Mouse (Mus musculus) urinary bladder, postnatal 10 days (tissue): ENCODE results near the gene Cntn3.
"Not testable (repeated sequence)": the region's sequence is repeated elsewhere in the genome, so short reads cannot be mapped to it uniquely, and the experiment has no call there.

Experiments used
- DNase-seq: peaks from one replicate; pipeline ENCODE4 v3.0.0; 2022; ENCODE audit warnings: low spot score

The Cntn3 gene

DNA sequence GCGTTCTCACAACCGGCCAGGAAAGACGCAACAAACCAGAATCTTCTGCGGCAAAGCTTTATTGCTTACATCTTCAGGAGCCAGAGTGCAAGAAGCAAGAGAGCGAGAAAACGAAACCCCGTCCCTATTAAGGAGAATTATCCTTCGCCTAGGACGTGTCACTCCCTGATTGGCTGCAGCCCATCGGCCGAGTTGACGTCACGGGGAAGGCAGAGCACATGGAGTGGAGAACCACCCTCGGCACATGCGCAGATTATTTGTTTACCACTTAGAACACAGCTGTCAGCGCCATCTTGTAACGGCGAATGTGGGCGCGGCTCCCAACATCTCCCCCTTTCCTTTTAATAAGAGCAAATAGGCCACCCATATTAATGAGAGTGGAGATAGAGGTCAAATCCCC lies at the start of gene Cntn3:
TSS of gene Cntn3 (minus strand) at position 101 of the 400 bp plus-strand sequence.
- not testable (repeated sequence) for DNase-seq

- no peak for DNase-seq
Measured at GRCm38 (mm10) chr6:102600773-102601172, 27.9 kb upstream of the Cntn3 start.

- DNase-seq: no peak
Measured at GRCm38 (mm10) chr6:102597756-102598155, 24.9 kb upstream of the Cntn3 start.

GRCm38 (mm10) chr6:102590151-102590550 lies 17.2 kb upstream of the Cntn3 start:
- DNase-seq: no peak

DNA sequence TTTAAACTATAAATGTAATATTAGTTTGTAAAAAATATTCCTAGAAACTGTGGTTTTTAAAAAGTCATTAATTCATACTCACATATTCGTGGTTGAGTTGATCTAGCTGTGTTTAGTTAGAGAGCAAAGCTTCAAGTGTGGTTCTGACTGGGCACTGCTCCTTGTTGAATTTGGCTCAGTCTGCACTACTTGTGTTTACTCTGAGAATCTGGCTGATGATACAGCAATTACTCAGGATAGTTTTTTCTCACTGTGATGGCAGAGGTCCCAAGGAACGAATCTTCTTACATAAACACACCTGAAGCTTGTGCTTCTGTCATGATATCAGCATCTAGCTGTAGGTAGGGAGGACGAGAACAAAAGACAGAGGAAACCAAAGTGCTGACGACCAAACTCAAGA lies 16.4 kb upstream of the Cntn3 start:
- no peak for DNase-seq

DNA sequence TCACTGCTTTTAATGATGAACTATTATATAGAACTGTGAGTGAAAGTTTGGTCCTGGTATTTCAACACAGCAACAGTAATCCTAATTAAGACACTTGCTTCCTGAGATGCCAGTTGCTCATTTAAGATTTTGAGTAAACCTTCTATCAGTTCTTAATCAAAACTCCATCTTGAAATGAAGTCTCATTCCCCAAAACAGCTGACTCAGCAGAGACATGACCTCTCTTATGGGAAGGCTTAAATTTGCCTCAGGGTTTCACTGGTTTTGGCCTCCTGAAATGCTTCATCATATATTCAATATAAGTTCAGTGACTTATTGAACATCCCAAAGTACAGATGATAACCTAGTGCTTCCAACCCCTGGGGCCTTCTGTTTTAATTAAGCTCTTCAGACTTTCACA lies 13.2 kb upstream of the Cntn3 start:
- DNase-seq: no peak

DNA sequence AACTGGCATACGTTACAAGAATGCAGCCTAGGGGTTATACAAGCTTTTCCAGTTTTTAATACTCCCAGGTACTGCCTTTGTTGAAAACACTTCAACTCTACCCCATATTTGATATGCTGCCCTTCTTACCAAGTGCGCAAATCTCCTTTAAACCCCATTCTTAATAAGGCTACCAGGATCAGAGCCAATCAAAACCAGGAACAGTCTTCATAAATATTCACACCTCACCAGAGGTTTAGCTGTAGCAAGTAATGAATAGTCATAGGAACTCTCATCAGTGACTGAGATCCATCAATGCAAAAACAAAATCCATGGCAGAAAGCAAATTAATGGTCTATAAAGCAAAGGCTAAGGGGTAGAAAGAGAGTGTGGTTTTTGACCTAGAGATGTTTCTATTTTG lies 10.7 kb upstream of the Cntn3 start:
- no peak for DNase-seq

GRCm38 (mm10) chr6:102567496-102567895 lies 5.4 kb downstream of the Cntn3 start:
- no peak for DNase-seq

GRCm38 (mm10) chr6:102565228-102565627 lies 7.7 kb downstream of the Cntn3 start:
- DNase-seq: no peak

- DNase-seq: no peak
Measured at GRCm38 (mm10) chr6:102564011-102564731, 8.7 kb downstream of the Cntn3 start.

DNA sequence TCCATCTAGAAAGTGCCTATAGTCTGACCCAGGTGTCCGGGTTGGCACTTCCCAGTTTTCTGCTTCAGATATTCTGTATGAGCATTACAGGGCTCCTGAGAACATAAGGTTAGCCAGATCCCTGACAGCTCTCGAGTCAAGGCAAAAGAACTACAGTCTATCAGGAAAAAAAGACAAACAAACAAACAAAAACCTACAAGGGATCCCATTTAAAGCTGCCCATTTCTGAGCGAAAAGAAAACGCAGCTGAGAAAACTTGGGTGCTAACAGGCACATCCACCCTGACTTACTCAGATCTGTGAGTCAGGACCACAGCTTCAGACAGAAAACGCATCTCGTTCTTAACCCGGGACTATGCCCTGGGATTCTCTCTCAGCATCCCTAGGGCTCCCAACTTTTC lies 9.5 kb downstream of the Cntn3 start:
- DNase-seq: no peak

DNA sequence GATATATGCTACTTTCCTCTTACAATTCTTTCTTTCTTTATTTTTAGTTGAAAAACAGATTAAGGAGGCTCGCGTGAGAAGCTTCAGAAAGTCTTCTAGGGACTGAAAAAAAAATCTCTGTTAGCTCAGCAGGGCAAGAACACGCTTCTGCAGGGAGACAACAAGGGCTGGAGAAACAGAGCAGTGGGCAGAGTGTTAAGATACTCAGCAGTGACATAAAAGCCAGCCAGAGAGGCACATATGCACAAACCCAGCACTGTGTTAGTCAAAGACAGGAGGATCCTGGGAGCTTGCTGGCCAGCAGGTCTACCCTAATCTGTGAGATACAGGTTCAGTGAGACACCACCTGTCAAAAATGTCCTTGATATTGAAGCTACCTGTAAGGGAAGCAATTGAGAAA lies 15.4 kb downstream of the Cntn3 start:
- no peak for DNase-seq

- DNase-seq: no peak
Measured at GRCm38 (mm10) chr6:102556497-102556896, 16.4 kb downstream of the Cntn3 start.

DNA sequence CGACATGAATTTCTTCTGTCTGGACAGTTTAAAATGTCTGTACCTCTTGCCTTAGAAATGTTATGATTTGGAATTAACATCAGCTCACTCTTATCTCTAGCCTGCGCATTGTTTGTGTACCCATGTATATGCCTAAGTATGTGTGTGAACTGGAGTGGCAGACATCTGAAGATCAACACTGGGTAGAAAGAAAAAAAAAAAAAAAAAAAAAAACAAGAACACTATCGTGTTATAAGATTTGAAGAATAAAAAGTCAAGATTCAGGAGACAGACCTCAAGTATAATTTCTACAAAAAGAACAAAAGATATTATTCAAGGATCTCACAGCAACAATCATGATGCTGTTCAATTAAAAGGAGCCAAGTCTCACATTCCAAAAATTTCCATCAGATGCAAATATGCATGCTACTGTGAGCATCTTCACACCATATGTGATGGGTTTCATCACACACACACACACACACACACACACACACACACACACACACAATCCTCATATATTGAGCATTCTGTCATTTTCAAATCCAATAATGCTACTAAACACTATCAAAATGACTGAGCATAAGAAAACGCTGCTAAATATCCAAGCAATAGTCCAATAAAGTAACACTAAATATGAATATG lies 17.0 kb downstream of the Cntn3 start:
- DNase-seq: no peak

DNA sequence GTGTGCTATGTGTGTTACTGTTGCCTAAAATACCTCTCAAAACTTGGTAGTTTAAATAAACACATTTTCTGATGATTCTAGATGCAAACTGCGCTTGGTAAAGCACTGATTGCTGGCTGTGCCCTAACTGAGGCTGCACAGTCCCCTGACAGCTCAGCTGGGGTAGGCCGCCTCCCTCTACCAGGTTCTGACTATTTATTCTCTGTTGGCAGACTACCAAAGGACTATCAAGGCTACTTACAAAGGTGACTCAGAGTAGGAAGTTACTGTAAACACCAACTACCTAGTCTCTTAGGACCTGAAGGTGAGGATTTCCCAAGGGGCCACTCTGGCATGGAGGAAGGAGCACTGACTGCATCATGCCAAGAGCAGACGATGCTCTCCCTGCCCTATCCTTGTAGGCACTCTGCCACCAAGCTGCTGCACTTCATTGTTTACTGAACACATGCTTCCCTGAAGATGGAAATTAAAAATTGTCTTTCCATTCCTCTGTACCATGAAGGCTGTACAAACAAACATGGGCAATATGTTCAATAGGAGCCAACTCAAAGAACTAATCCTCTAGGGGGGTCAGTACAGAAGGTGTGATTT lies 17.7 kb downstream of the Cntn3 start:
- no peak for DNase-seq

DNA sequence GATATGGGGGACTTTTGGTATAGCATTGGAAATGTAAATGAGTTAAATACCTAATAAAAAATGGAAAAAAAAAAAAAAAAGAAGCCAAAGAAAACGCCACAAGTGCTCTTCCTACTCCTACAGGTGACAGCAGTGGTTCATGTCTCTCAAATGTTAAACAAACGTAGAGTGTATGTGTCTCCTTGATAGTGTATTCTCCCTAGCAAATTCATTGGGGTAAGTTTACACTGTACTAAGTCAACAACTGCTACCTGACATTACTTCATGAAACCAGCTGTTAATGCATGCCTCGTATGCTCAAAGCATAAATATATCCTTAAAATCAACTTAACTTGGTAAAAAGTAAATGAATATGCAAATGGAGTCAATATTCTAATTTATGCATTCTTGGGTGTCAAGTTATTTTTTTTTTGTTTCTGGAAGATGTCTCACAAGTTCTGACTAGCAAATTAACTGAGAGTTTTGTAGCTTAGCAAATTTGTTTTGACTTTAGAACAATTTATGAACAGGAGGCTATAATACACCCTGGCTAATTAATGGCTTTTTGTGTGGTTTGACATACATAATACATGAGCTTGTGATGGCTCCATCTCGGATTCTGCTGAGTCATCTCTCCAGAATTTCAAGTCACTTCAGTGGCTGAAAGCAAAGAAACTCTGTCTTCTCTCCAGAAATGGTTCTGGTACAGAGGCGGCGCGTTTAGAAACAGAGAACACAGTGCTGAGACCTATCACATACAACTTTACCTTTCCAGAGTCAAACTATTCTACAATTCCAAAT lies 31.1 kb downstream of the Cntn3 start:
- DNase-seq: no peak

DNA sequence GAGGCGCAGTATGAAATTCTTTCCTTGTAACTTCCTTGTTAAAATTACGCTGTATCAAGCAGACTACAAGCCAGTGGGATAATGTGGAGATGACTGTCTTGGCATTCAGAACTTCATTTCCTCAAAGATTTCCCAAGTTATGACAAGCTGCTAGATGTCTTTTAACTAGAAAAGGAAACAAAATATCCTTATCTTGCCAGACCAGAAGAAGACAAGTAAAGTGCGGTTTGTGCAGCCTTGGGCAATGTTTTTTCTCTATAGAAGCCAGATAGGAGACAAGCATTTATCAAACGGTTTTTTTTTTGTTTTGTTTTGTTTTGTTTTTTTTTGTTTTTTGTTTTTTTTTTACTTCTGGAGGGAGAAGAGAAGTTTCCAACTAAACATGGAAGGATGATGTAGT lies 37.3 kb downstream of the Cntn3 start:
- DNase-seq: no peak

DNA sequence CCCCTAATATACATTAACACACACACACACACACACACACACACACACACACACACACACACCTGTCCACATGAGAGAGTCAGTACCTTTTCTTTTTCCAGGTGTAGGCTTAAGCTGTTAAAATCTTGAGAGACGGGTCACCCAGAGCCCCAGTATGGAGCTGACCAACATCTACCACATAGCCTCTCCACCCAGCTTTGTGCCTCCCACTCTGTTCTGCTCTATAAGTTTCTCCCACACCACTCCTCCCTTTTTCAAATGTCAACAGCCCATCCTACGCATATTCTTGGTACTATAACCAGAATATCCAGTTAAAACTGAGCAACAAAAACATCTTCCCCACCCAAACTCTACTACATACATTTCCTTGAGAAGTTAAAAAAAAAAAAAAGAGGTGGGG lies 49.9 kb downstream of the Cntn3 start:
- DNase-seq: no peak

DNA sequence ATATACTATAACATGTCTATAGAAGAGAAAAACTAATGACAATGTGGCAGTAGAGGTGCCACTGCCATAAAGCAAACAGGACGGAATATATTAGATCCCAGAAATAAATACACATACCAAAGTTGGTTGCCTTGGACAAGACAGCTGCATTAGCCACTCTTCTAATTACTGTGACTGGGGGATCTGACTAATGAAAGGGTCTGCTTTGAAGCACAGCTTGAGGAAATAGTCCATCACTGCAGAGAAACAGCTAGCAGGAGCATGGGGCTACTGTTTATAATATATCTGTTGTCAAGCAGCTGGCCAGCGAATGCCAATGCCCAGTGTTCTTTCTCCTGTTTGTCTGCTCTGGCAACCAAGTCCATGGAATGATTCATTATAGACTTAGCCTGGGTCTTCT lies 51.9 kb downstream of the Cntn3 start:
- no peak for DNase-seq

DNA sequence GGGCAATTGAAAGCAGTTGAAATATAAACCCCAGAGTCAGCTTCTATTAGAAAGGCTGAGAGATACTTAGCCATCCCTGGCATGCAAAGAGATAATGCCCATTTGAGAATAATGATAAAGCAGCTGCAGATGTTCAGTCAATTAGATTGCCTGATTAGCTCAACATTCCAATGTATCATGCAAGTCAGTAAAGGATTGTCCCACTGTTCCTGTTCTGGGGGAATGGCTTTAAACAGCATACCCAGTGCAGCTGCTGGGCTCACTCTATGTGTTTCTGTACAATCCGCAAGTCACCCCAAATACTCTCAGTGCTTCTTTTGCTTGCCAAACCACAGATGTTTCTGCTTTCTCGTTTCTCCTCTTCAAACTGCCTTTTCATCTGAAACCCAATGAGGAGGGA lies 57.7 kb downstream of the Cntn3 start:
- no peak for DNase-seq

DNA sequence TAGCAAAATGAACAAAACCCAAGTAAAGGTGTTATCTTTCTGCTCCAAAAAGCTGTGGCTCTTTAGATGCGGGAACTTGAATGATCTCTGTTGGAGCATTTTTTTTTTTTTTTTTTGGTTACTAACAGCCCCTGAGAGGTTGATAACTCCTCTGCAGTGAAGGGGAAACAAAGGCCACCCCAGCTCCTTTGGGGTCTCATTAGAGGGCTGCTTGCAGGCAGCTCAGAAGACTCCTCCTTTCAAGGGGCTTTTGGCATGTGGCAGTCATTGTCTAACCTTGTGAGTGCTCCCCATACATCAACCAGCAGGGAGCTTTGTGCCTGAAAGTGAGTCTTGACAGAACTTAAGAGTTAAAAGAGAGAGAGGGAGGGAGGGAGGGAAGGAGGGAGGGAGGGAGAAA lies 60.8 kb downstream of the Cntn3 start:
- no peak for DNase-seq

- DNase-seq: no peak
Measured at GRCm38 (mm10) chr6:102485509-102485908, 87.4 kb downstream of the Cntn3 start.
